Mouse (Mus musculus) stomach, adult 2 months (tissue): Measurements from ENCODE around the gene Ccnf. TPM values are rescaled to one million over a fixed set of nuclear protein-coding genes. Genes with fewer than 3 reads are reported as not detected.

Source experiments
- polyA plus RNA-seq: library from polyadenylated mRNA; depleted of rRNA; stranded (reverse); fragments of >200 nt; gene quantifications from 2 replicates; pipeline ENCODE4 v1.2.3, GENCODE M21; 2012; rRNA removed

Ccnf gene
- 2.5 and 3.2 TPM in 2 replicates for polyA plus RNA-seq

DNA sequence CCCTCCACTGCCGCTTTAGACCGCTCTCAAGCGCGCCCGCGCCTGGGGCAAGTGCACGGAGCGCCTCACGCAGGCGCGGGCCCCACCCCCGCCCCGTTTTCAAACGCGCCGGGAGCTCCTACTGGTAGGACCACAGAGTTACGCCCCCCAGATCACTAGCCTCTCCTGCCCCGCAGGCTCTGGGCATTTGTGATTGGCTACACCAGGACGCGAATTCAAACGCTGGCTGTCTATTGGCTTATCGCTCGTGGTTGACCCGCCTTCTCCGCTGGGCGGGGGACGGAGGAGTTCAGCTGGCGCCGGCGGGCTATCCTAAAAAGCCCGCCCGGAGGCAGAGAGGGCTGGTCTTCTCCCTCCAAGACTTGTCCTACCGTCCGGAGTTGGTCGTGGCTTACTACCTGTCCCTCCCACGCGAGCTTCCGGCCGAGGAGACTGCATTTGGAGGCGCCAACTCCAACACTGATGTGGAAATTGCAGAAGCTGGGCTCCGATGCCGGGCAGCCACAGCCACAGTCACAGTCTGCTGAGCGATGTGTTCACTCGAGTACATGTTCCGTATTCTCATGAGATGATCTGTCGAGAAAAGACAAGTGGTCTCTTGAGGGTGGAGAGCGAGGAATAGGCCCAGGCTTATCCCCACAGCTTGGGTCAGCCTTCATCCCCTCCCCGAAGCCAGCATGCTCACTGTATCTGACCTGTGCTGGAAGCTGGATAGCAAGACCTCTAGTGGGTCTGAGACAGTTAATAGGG lies at the start of gene Ccnf:
Ccnf (minus strand) TSS at position 165 of the 750 bp plus-strand sequence.

DNA sequence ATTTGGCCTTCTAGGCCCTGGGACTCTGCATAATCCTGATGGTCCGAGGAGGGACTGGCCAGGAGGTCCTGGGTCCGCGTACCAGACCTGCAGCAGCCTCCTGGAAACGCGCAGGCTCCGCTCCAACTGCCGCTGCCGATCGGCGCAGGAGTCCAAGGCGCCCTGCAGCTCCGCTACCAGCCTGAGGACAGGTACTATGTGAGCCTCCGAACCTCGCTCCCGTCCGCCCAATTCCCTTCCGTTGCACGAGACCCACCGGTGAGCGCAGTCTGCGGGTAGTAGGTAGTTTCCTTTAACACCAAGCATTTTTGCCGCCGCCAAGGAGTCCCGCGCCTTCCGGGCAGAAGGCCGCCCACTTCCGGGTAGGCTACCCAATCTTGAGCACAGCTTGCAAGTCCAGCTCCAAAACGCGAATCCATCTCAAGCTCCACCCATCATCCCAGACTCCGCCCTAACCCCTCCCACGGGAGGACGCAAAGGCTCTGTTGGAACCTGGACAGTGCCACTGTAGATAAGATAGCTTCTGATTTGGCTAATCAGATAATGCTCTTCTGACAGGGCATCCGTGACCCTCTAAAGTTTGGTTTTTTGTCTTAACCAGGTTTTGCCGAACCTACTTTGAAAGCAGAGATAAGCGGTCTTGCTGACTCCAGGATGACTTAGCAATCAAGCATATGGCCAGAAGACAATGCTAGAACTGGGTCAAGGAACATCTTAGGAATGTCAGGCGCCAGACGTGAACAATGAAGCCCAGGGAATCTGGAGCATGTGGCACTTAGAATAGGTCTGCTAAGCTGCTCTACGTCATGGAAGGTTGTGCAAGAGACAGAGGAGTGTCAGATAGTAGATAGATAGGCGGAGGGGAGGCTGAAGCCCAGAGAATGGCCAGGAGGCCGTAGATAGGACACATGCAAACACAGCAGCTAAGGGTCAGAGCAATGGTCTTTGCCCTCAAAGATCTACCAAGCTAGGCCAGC lies 30.6 kb downstream of the Ccnf start, which contains the start of gene Tedc2:
Tedc2 (minus strand) TSS at position 417 of the 977 bp plus-strand sequence.

DNA sequence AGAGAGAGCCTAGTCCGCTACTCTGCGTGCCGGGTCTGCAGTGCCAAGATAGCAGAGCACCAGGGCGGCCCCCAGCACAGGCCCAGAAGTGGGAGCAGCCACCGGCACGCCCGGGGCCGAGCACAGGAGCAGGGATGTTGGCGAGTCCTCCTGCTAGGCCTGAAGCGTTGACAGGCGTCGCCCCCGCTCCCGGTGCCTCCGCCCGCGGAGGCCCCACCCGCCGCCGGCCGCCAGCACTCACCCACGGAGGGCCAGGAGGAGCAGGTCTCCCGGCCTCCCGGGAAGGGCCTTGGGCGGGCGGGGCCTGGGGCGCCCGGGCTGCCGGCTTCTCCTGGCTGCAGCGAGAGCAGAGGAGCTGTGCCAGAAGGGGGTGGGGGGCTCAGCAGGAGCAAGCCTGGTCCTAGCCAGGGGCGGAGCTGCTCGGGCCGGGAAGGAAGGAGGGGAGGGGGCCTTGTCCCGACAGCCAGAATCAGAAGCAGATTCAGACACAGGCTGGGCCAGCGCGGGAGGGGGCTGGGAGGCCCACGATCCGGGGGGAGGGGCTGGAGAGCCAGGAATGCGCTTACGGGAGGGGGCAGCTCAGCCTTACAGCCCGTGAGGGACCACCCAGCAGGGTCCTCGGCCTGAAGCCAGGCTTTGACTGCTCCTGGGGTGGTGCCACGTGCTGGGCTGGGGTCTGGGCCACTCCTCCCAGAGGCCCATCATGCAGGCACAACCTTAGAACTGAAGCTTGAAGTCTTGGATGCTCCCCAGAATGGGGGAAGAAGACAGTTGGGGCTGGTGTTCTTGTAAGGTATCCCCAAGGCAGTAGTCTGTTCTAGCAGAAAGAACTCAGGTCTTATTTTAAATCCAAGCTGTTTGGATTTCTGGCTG lies 42.0 kb downstream of the Ccnf start, which contains the start of gene Ntn3:
Ntn3 (minus strand) TSS at position 489 of the 873 bp plus-strand sequence.

DNA sequence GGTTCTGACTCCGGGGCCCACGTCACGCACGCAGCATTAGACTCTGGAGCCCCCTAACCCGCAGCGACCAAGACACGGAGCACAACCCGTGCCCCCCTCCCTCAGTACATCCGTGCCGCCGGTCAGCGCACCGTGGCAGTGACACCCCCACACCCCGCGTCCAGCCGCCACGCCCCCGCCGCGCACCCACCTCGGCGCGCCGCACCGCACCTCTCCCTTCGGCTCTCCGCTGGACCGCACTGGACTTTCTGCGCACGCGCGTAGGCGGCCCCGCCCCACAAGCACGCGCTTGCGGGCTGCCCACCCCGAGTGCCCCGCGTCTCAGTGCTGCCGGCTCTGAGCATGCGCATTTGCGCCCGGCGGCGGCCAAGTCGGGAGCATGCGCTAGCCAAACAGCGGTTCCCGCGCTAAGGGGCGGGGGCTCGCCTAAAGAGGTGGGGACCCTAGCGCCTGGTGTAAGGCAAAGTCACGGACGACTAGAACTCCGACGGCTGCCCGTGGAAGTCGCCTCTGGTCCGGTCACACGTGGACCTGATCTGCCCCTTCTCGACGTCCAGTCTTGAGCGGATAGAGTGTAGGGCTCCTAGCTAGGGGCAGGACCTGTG lies 45.9 kb downstream of the Ccnf start, which contains the start of gene Tbc1d24:
Tbc1d24 (minus strand) TSS at position 279 of the 605 bp plus-strand sequence.

Other genes with a start within 250 kb of the Ccnf start
- 10.9 and 15.8 TPM in 2 replicates for gene Prss27, start 213.3 kb downstream of the Ccnf start, polyA plus RNA-seq
- 12.6 and 22.9 TPM in 2 replicates for gene Kctd5, start 178.0 kb downstream of the Ccnf start, polyA plus RNA-seq
- 5.5 and 8.3 TPM in 2 replicates for gene Pdpk1, start 100.6 kb downstream of the Ccnf start, polyA plus RNA-seq
- gene Amdhd2, start 87.7 kb downstream of the Ccnf start, polyA plus RNA-seq: 19.8 and 28.3 TPM in 2 replicates
- 453 and 617 TPM in 2 replicates for gene Atp6v0c, start 81.8 kb downstream of the Ccnf start, polyA plus RNA-seq
- 4.8 and 7.3 TPM in 2 replicates for gene Tbc1d24, start 45.9 kb downstream of the Ccnf start, polyA plus RNA-seq
- 2.0 and 3.2 TPM in 2 replicates for gene Ntn3, start 42.0 kb downstream of the Ccnf start, polyA plus RNA-seq
- gene Tedc2, start 30.6 kb downstream of the Ccnf start, polyA plus RNA-seq: 2.8 and 4.9 TPM in 2 replicates
- gene Abca17, start 99.6 kb upstream of the Ccnf start, polyA plus RNA-seq: not detected in 2 replicates
- gene Abca3, start 100.5 kb upstream of the Ccnf start, polyA plus RNA-seq: 21.6 and 28.9 TPM in 2 replicates
- gene Rnps1, start 163.1 kb upstream of the Ccnf start, polyA plus RNA-seq: 34.7 and 57.6 TPM in 2 replicates
- gene Eci1, start 175.2 kb upstream of the Ccnf start, polyA plus RNA-seq: 36.9 and 55.2 TPM in 2 replicates
- 14.8 and 19.5 TPM in 2 replicates for gene Dnase1l2, start 191.6 kb upstream of the Ccnf start, polyA plus RNA-seq
- gene E4f1, start 218.8 kb upstream of the Ccnf start, polyA plus RNA-seq: 36.0 and 36.4 TPM in 2 replicates
- 31.9 and 71.4 TPM in 2 replicates for gene Pgp, start 218.9 kb upstream of the Ccnf start, polyA plus RNA-seq
- gene Bricd5, start 222.4 kb upstream of the Ccnf start, polyA plus RNA-seq: 0.89 and 2.0 TPM in 2 replicates
- 17.7 and 18.0 TPM in 2 replicates for gene Mlst8, start 227.6 kb upstream of the Ccnf start, polyA plus RNA-seq
- 0.31 and 0.43 TPM in 2 replicates for gene Caskin1, start 237.1 kb upstream of the Ccnf start, polyA plus RNA-seq